Mouse (Mus musculus): ENCODE results near the gene Amd1.
A peak's percentile ranks its signal among the peaks of the same experiment; 100 is the strongest.

Amd1 gene

GRCm38 (mm10) chr10:40301181-40302075 is 558 bp downstream of the Amd1 start:
- peak; percentile 72 for DNase-seq (ENCODE audit: low spot score)

- DNase-seq (ENCODE audit: low spot score), result peak; percentile 84
These were observed 1.3 kb downstream of the Amd1 start for GRCm38 (mm10) chr10:40300648-40301171.

GRCm38 (mm10) chr10:40292640-40293039 is 9.3 kb downstream of the Amd1 start:
- no peak for DNase-seq (ENCODE audit: low spot score)

GRCm38 (mm10) chr10:40286767-40287166 is 15.2 kb downstream of the Amd1 start:
- no peak for DNase-seq (ENCODE audit: low spot score)

- DNase-seq (ENCODE audit: low spot score), result no peak
These were observed 16.4 kb downstream of the Amd1 start for GRCm38 (mm10) chr10:40285571-40285970.

GRCm38 (mm10) chr10:40284997-40285396 is 17.0 kb downstream of the Amd1 start:
- DNase-seq (ENCODE audit: low spot score), result no peak

- no peak for DNase-seq (ENCODE audit: low spot score)
These were observed 17.7 kb downstream of the Amd1 start for GRCm38 (mm10) chr10:40284179-40284831.

- no peak for DNase-seq (ENCODE audit: low spot score)
These were observed 18.4 kb downstream of the Amd1 start for GRCm38 (mm10) chr10:40283636-40284035.

- DNase-seq (ENCODE audit: low spot score), result no peak
These were observed 20.4 kb downstream of the Amd1 start for GRCm38 (mm10) chr10:40281565-40281964.

GRCm38 (mm10) chr10:40278317-40278716 is 23.7 kb downstream of the Amd1 start:
- DNase-seq (ENCODE audit: low spot score), result no peak

- no peak for DNase-seq (ENCODE audit: low spot score)
These were observed 26.0 kb downstream of the Amd1 start for GRCm38 (mm10) chr10:40275991-40276390.

GRCm38 (mm10) chr10:40273938-40274337 is 28.0 kb downstream of the Amd1 start:
- no peak for DNase-seq (ENCODE audit: low spot score)

- DNase-seq (ENCODE audit: low spot score), result no peak
These were observed 30.8 kb downstream of the Amd1 start for GRCm38 (mm10) chr10:40271216-40271615.

- no peak for DNase-seq (ENCODE audit: low spot score)
These were observed 37.1 kb downstream of the Amd1 start for GRCm38 (mm10) chr10:40264920-40265319.

GRCm38 (mm10) chr10:40263691-40264090 is 38.3 kb downstream of the Amd1 start:
- no peak for DNase-seq (ENCODE audit: low spot score)

GRCm38 (mm10) chr10:40262200-40262599 is 39.8 kb downstream of the Amd1 start:
- no peak for DNase-seq (ENCODE audit: low spot score)

GRCm38 (mm10) chr10:40260305-40260704 is 41.7 kb downstream of the Amd1 start:
- DNase-seq (ENCODE audit: low spot score), result no peak

GRCm38 (mm10) chr10:40259542-40259941 is 42.4 kb downstream of the Amd1 start:
- no peak for DNase-seq (ENCODE audit: low spot score)

- DNase-seq (ENCODE audit: low spot score), result peak; percentile 57
These were observed 43.0 kb downstream of the Amd1 start for GRCm38 (mm10) chr10:40258976-40259375.

- DNase-seq (ENCODE audit: low spot score), result peak; percentile 71
These were observed 43.5 kb downstream of the Amd1 start for GRCm38 (mm10) chr10:40258401-40258966.

GRCm38 (mm10) chr10:40257414-40258255 is 44.4 kb downstream of the Amd1 start, which contains the start of gene Gtf3c6:
Gene Gtf3c6 (minus strand): TSS chr10:40258108.
- peak; percentile 97 for DNase-seq (ENCODE audit: low spot score)

- peak; percentile 75 for DNase-seq (ENCODE audit: low spot score)
These were observed 45.3 kb downstream of the Amd1 start for GRCm38 (mm10) chr10:40256716-40257115.

Data from testis, postnatal 10 days (tissue).